Mouse (Mus musculus) cerebellum, adult 2 months (tissue): ENCODE data around the gene Mgarp. TPM values are rescaled to one million over a fixed set of nuclear protein-coding genes. Genes with fewer than 3 reads are reported as not detected.

ENCODE experiments used
- DNase-seq, 2 experiments: peaks; one replicate each; pipeline ENCODE4 v3.0.0; 2021
- H3K27ac ChIP-seq: fragments of 200-500 bp; 2 replicates; pipeline ENCODE4 v1.5.1; 2012; ENCODE audit warnings: low read length, control low read depth, inconsistent platforms; ENCODE audit not compliant: insufficient read depth
- H3K27me3 ChIP-seq: fragments of 200-500 bp; 2 replicates; pipeline ENCODE4 v1.6.1; 2012; ENCODE audit warnings: inconsistent platforms, mild to moderate bottlenecking, low read length, moderate library complexity; ENCODE audit not compliant: control insufficient read depth, insufficient read depth
- H3K4me1 ChIP-seq: fragments of 200-500 bp; 2 replicates; pipeline ENCODE4 v1.6.1; 2011; ENCODE audit warnings: low read length; ENCODE audit not compliant: control insufficient read depth, insufficient read depth
- H3K4me3 ChIP-seq: fragments of 200-500 bp; replicated peaks from 2 replicates; pipeline ENCODE3; 2011; ENCODE audit warnings: mild to moderate bottlenecking, low read depth, low read length, control low read depth; ENCODE audit not compliant: insufficient read depth
- CTCF ChIP-seq: fragments of 200-500 bp; IDR thresholded peaks from 2 replicates; pipeline ENCODE4 v1.5.1; 2011; ENCODE audit warnings: low read depth, mild to moderate bottlenecking, control low read depth, low read length, moderate library complexity, borderline replicate concordance; ENCODE audit not compliant: insufficient read depth
- POLR2A ChIP-seq: fragments of 200-500 bp; IDR thresholded peaks from 2 replicates; pipeline ENCODE4 v1.6.1; 2011; ENCODE audit warnings: low read length, control low read depth, borderline replicate concordance; ENCODE audit not compliant: insufficient read depth
- WGBS: fragments of 180-500 bp; shearing (Covaris S2); methylation state at CpG from one replicate; pipeline ENCODE4 v1.1.7; 2018; 5-methylcytosine and 5-hydroxymethylcytosine counted together
- polyA plus RNA-seq: library from polyadenylated mRNA; depleted of rRNA; stranded (reverse); fragments of >200 nt; gene quantifications from 2 replicates; pipeline ENCODE4 v1.2.3, GENCODE M21; 2012

The Mgarp gene
- polyA plus RNA-seq, 1 experiment, result 2.0 TPM

- peak in 1 of 2 experiments; percentile 51 for DNase-seq
- 0 out of 2 replicates have a peak, but pooled peaks cover 3% of the 10 kb centered on the region for H3K4me1 ChIP-seq
- H3K27me3 ChIP-seq, result no peaks in the 10 kb centered on the region
- H3K27ac ChIP-seq, result no peak overlapping the region
- 82% methylated on average over 19 of the region's 19 CpGs for WGBS
- TF ChIP-seq CTCF (peak; percentile 35; the same call in 1 of the 2 replicates), POLR2A (no peak)
- H3K4me3 ChIP-seq, result no peak overlapping the region
These were observed 21.0 kb downstream of the Mgarp start for GRCm38 (mm10) chr3:51375307-51376265.

DNA sequence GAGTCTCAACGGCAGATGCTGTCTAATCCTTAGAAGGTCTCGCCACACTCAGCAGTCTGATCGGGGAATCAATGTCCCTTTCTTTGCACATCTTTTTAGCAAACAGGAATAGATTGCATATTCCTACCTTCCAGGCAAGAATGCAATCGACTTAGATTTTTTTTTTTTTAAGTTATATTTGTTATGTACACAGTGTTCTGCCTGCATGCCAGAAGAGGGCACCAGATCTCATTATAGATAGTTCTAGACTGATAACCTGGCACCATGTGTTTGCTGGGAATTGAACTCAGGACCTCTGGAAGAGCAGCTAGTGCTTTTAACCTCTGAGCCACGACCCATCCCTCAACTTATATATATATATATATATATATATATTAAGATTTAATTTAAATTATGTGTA lies 23.0 kb downstream of the Mgarp start:
- no peak for DNase-seq
- 71% methylated on average over 5 of the region's 5 CpGs for whole genome bisulfite sequencing
- Histone ChIP-seq H3K4me3 (no peak overlapping the region), H3K27ac (no peak overlapping the region), H3K4me1 (0 out of 2 replicates have a peak, but pooled peaks cover 2% of the 10 kb centered on the region), H3K27me3 (no peaks in the 10 kb centered on the region)
- TF ChIP-seq CTCF, result no peak
- TF ChIP-seq POLR2A, result no peak

GRCm38 (mm10) chr3:51372883-51373282 lies 23.7 kb downstream of the Mgarp start:
- WGBS, result 74% methylated on average over 5 of the region's 5 CpGs
- no peak for TF ChIP-seq POLR2A
- TF ChIP-seq CTCF, result no peak
- Histone ChIP-seq H3K4me1 (no peaks in the 10 kb centered on the region), H3K4me3 (no peak overlapping the region), H3K27ac (no peak overlapping the region), H3K27me3 (no peaks in the 10 kb centered on the region)
- no peak for DNase-seq

DNA sequence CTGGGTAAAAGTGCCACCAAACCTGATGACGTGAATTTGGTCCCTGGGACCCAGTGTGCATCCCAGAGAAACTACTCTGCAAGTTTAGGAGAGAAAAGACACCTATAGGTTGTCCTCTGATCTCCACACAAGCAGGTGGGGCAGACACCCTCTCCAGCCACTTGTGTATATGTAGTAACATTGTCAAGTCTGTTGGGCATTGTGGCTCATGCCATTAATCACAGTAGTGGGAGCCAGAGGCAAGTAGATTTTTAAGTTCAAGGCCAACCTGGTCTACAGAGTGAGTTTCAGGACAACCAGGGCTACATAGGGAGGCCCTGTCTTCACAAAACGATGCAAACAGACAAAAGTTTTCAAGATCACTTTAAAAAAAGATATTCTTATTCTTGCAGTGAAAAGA lies 24.7 kb downstream of the Mgarp start:
- Histone ChIP-seq H3K27me3 (no peaks in the 10 kb centered on the region), H3K4me1 (no peaks in the 10 kb centered on the region), H3K27ac (no peak overlapping the region), H3K4me3 (no peak overlapping the region)
- DNase-seq, result no peak
- no peak for TF ChIP-seq POLR2A
- TF ChIP-seq CTCF, result no peak
- 68% methylated on average over 2 of the region's 2 CpGs for WGBS

- no peak overlapping the region for H3K4me3 ChIP-seq
- no peaks in the 10 kb centered on the region for H3K27me3 ChIP-seq
- TF ChIP-seq CTCF (no peak), POLR2A (no peak)
- 71% methylated on average over 4 of the region's 4 CpGs for WGBS
- H3K27ac ChIP-seq, result no peak overlapping the region
- DNase-seq, result no peak
- no peaks in the 10 kb centered on the region; the same call in 1 of the 2 replicates for H3K4me1 ChIP-seq
These were observed 28.5 kb downstream of the Mgarp start for GRCm38 (mm10) chr3:51368011-51368410.

DNA sequence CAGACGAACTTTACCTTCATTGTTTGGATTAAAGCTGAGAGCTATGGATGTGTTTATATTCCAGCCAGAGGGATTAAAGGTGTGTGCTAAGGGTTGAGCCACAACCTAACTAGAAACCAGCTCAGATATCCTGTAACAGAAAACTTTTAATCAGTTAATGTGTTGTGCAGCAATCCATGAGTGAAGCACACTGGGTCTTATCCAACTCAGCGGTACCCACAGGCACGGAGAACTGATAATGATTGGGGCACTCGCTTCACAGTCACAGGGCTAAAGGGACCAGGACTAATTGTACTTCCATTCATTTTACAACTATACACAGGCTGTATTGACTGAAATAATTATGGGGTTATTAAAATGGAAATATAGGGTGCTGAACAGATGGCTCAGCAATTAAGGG lies 29.6 kb downstream of the Mgarp start:
- no peak for DNase-seq
- TF ChIP-seq POLR2A (no peak), CTCF (no peak)
- no peak overlapping the region for H3K4me3 ChIP-seq
- H3K4me1 ChIP-seq, result no peaks in the 10 kb centered on the region; the same call in 1 of the 2 replicates
- no peaks in the 10 kb centered on the region for H3K27me3 ChIP-seq
- H3K27ac ChIP-seq, result no peak overlapping the region
- 83% methylated on average over 4 of the region's 4 CpGs for WGBS

DNA sequence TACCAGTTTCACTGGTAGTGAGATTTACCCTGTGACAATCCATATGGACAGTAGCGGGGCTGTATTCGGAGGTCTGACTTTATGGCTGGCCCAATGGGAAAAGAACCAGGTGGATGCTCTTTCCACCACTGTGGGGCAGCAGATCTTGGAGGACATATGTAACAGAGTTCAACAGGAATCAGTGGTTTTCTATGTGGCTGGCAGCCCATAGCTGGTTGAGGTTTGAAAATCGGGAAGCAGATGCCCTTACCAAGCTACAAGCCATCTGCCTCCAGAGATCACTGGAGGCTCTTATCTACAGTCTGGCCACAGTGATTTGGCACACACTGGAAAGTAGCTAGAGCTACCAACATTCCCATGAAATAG lies 31.0 kb downstream of the Mgarp start:
- no peak for TF ChIP-seq CTCF
- no peak for TF ChIP-seq POLR2A
- no peaks in the 10 kb centered on the region for H3K27me3 ChIP-seq
- 0% methylated on average over 3 of the region's 3 CpGs for WGBS
- no peak overlapping the region for H3K4me3 ChIP-seq
- no peaks in the 10 kb centered on the region; the same call in 1 of the 2 replicates for H3K4me1 ChIP-seq
- no peak for DNase-seq
- no peak overlapping the region for H3K27ac ChIP-seq
